Mouse (Mus musculus) neural tube, embryonic 12.5 days (tissue): ENCODE results near the gene Rcl1. TPM values are rescaled to one million over a fixed set of nuclear protein-coding genes. Genes with fewer than 3 reads are reported as not detected.
A peak's percentile ranks its signal among the peaks of the same experiment; 100 is the strongest.

ENCODE experiments used
- ATAC-seq: fragments of 200-750 bp; cut with Nextera tagmentation; 2 replicates; pipeline ENCODE4 v1.8.0; 2017; ENCODE audit warnings: low read depth, mild to moderate bottlenecking, moderate TSS enrichment, moderate library complexity; ENCODE audit not compliant: low FRiP score
- H3K27ac ChIP-seq: fragments of 300-500 bp; sonication (generic); 2 replicates; pipeline ENCODE4 v1.5.1; 2016
- H3K27me3 ChIP-seq: fragments of 300-500 bp; sonication (generic); replicated peaks from 2 replicates; pipeline ENCODE4 v1.6.1; 2016; ENCODE audit warnings: mild to moderate bottlenecking
- H3K36me3 ChIP-seq: fragments of 300-500 bp; sonication (generic); 2 replicates; pipeline ENCODE4 v1.6.1; 2016; ENCODE audit warnings: mild to moderate bottlenecking
- H3K4me1 ChIP-seq: fragments of 300-500 bp; sonication (generic); 2 replicates; pipeline ENCODE4 v1.6.1; 2016
- H3K4me2 ChIP-seq: fragments of 300-500 bp; sonication (generic); replicated peaks from 2 replicates; pipeline ENCODE4 v1.6.1; 2016; ENCODE audit warnings: mild to moderate bottlenecking
- H3K4me3 ChIP-seq: fragments of 300-500 bp; sonication (generic); 2 replicates; pipeline ENCODE4 v1.5.1; 2016
- H3K9ac ChIP-seq: fragments of 300-500 bp; sonication (generic); 2 replicates; pipeline ENCODE4 v1.6.1; 2016; ENCODE audit warnings: mild to moderate bottlenecking
- H3K9me3 ChIP-seq: fragments of 300-500 bp; sonication (generic); 2 replicates; pipeline ENCODE4 v1.6.1; 2016; ENCODE audit warnings: mild to moderate bottlenecking
- WGBS: fragments of 180-500 bp; shearing (Covaris S2); methylation state at CpG from one replicate; pipeline ENCODE4 v1.1.7; 2016; 5-methylcytosine and 5-hydroxymethylcytosine counted together
- polyA plus RNA-seq: library from polyadenylated mRNA; unstranded; fragments of >200 nt; fragmentation: Nextera tagmentation; extraction: Ambion mirVana; gene quantifications from 2 replicates; pipeline ENCODE4 v1.2.1, GENCODE M21; 2016

The Rcl1 gene
- polyA plus RNA-seq, 1 experiment from 2014 or later = 38.4 TPM

- WGBS = 77% methylated on average over 6 of the region's 6 CpGs
- no peaks in the 10 kb centered on the region for H3K9me3 ChIP-seq
- no peak overlapping the region for H3K4me2 ChIP-seq
- ATAC-seq = no peak
- H3K27ac ChIP-seq = no peak overlapping the region
- H3K27me3 ChIP-seq = no peaks in the 10 kb centered on the region
- no peak overlapping the region for H3K9ac ChIP-seq
- no peaks in the 10 kb centered on the region for H3K4me1 ChIP-seq
- no peaks in the 10 kb centered on the region for H3K36me3 ChIP-seq
- no peak overlapping the region for H3K4me3 ChIP-seq
Observed at GRCm38 (mm10) chr19:29074802-29075201, 26.4 kb upstream of the Rcl1 start.

GRCm38 (mm10) chr19:29088628-29089027 is 12.5 kb upstream of the Rcl1 start:
- Histone ChIP-seq H3K27me3 (no peaks in the 10 kb centered on the region), H3K4me3 (no peak overlapping the region), H3K4me1 (no peaks in the 10 kb centered on the region), H3K9me3 (no peaks in the 10 kb centered on the region), H3K27ac (no peak overlapping the region), H3K4me2 (no peak overlapping the region), H3K9ac (no peak overlapping the region), H3K36me3 (no peaks in the 10 kb centered on the region)
- ATAC-seq = no peak
- WGBS = 86% methylated on average over 6 of the region's 6 CpGs

GRCm38 (mm10) chr19:29092194-29092593 is 9.0 kb upstream of the Rcl1 start:
- Histone ChIP-seq H3K27me3 (no peaks in the 10 kb centered on the region), H3K4me1 (no peaks in the 10 kb centered on the region), H3K36me3 (no peaks in the 10 kb centered on the region), H3K9ac (no peak overlapping the region), H3K4me2 (no peak overlapping the region), H3K9me3 (no peaks in the 10 kb centered on the region), H3K27ac (no peak overlapping the region), H3K4me3 (no peak overlapping the region)
- no peak for ATAC-seq

- Histone ChIP-seq H3K27me3 (no peaks in the 10 kb centered on the region), H3K4me2 (no peak overlapping the region), H3K36me3 (no peaks in the 10 kb centered on the region), H3K4me1 (peaks cover 12% of the 10 kb centered on the region), H3K4me3 (no peak overlapping the region), H3K9ac (no peak overlapping the region), H3K9me3 (no peaks in the 10 kb centered on the region), H3K27ac (no peak overlapping the region)
- no peak for ATAC-seq
- WGBS = 79% methylated on average over 5 of the region's 5 CpGs
Observed at GRCm38 (mm10) chr19:29099106-29099505, 2.1 kb upstream of the Rcl1 start.

- WGBS = 90% methylated on average over 4 of the region's 4 CpGs
- H3K27ac ChIP-seq = no peak overlapping the region
- no peaks in the 10 kb centered on the region for H3K9me3 ChIP-seq
- no peak overlapping the region for H3K4me3 ChIP-seq
- no peak overlapping the region for H3K4me2 ChIP-seq
- no peak overlapping the region for H3K9ac ChIP-seq
- no peaks in the 10 kb centered on the region for H3K27me3 ChIP-seq
- H3K36me3 ChIP-seq = no peaks in the 10 kb centered on the region
- no peak for ATAC-seq
- peaks cover 12% of the 10 kb centered on the region for H3K4me1 ChIP-seq
Observed at GRCm38 (mm10) chr19:29099596-29099995, 1.6 kb upstream of the Rcl1 start.

- H3K27me3 ChIP-seq = no peaks in the 10 kb centered on the region
- peaks cover 12% of the 10 kb centered on the region for H3K4me1 ChIP-seq
- H3K4me2 ChIP-seq = peak overlapping the region; percentile 88
- H3K9me3 ChIP-seq = no peaks in the 10 kb centered on the region
- no peaks in the 10 kb centered on the region for H3K36me3 ChIP-seq
- WGBS = 17% methylated on average over 8 of the region's 8 CpGs
- peak overlapping the region; percentile 65; the same call in 1 of the 2 replicates for H3K9ac ChIP-seq
- no peak for ATAC-seq
- H3K4me3 ChIP-seq = peak overlapping the region; percentile 83
- H3K27ac ChIP-seq = no peak overlapping the region
Observed at GRCm38 (mm10) chr19:29100261-29100660, 914 bp upstream of the Rcl1 start.

- Histone ChIP-seq H3K9ac (peak overlapping the region; percentile 73), H3K27me3 (no peaks in the 10 kb centered on the region), H3K4me1 (peaks cover 12% of the 10 kb centered on the region), H3K9me3 (no peaks in the 10 kb centered on the region), H3K36me3 (no peaks in the 10 kb centered on the region), H3K4me2 (peak overlapping the region; percentile 88), H3K27ac (no peak overlapping the region), H3K4me3 (peak overlapping the region; percentile 83)
- under 1% methylated on average over 27 of the region's 27 CpGs for WGBS
- peak; percentile 59 for ATAC-seq
Observed at GRCm38 (mm10) chr19:29101591-29101990, 416 bp downstream of the Rcl1 start.

GRCm38 (mm10) chr19:29102098-29102497 is 923 bp downstream of the Rcl1 start:
- Histone ChIP-seq H3K4me3 (peak overlapping the region; percentile 83), H3K36me3 (no peaks in the 10 kb centered on the region), H3K27me3 (no peaks in the 10 kb centered on the region), H3K4me1 (peaks cover 12% of the 10 kb centered on the region), H3K4me2 (peak overlapping the region; percentile 88), H3K9me3 (no peaks in the 10 kb centered on the region), H3K27ac (no peak overlapping the region), H3K9ac (peak overlapping the region; percentile 73; the same call in 1 of the 2 replicates)
- ATAC-seq = no peak
- 13% methylated on average over 13 of the region's 13 CpGs for WGBS

- no peak overlapping the region for H3K27ac ChIP-seq
- H3K4me2 ChIP-seq = no peak overlapping the region
- no peaks in the 10 kb centered on the region for H3K9me3 ChIP-seq
- 94% methylated on average over 4 of the region's 4 CpGs for WGBS
- H3K36me3 ChIP-seq = no peaks in the 10 kb centered on the region
- H3K4me1 ChIP-seq = peaks cover 5% of the 10 kb centered on the region
- ATAC-seq = no peak
- H3K9ac ChIP-seq = no peak overlapping the region
- no peak overlapping the region for H3K4me3 ChIP-seq
- no peaks in the 10 kb centered on the region for H3K27me3 ChIP-seq
Observed at GRCm38 (mm10) chr19:29105816-29106215, 4.6 kb downstream of the Rcl1 start.

GRCm38 (mm10) chr19:29106261-29106660 is 5.1 kb downstream of the Rcl1 start:
- Histone ChIP-seq H3K27ac (no peak overlapping the region), H3K9me3 (no peaks in the 10 kb centered on the region), H3K4me3 (no peak overlapping the region), H3K9ac (no peak overlapping the region), H3K4me1 (peaks cover 5% of the 10 kb centered on the region), H3K4me2 (no peak overlapping the region), H3K27me3 (no peaks in the 10 kb centered on the region), H3K36me3 (no peaks in the 10 kb centered on the region)
- no peak for ATAC-seq
- WGBS = 93% methylated on average over 5 of the region's 5 CpGs

- no peaks in the 10 kb centered on the region for H3K27me3 ChIP-seq
- no peak overlapping the region for H3K27ac ChIP-seq
- H3K9ac ChIP-seq = no peak overlapping the region
- H3K9me3 ChIP-seq = no peaks in the 10 kb centered on the region
- H3K4me2 ChIP-seq = no peak overlapping the region
- ATAC-seq = no peak
- 79% methylated on average over 8 of the region's 8 CpGs for WGBS
- H3K4me1 ChIP-seq = 0 out of 2 replicates have a peak, but pooled peaks cover 4% of the 10 kb centered on the region
- no peaks in the 10 kb centered on the region; the same call in 1 of the 2 replicates for H3K36me3 ChIP-seq
- no peak overlapping the region for H3K4me3 ChIP-seq
Observed at GRCm38 (mm10) chr19:29112662-29113061, 11.5 kb downstream of the Rcl1 start.

- Histone ChIP-seq H3K4me2 (no peak overlapping the region), H3K4me3 (no peak overlapping the region), H3K4me1 (0 out of 2 replicates have a peak, but pooled peaks cover 4% of the 10 kb centered on the region), H3K9me3 (no peaks in the 10 kb centered on the region), H3K27ac (no peak overlapping the region), H3K9ac (no peak overlapping the region), H3K27me3 (no peaks in the 10 kb centered on the region), H3K36me3 (peaks cover 7% of the 10 kb centered on the region; the same call in 1 of the 2 replicates)
- no peak for ATAC-seq
- WGBS = 96% methylated on average over 10 of the region's 10 CpGs
Observed at GRCm38 (mm10) chr19:29113746-29114649, 12.8 kb downstream of the Rcl1 start.

- Histone ChIP-seq H3K9ac (no peak overlapping the region), H3K27ac (no peak overlapping the region), H3K4me1 (0 out of 2 replicates have a peak, but pooled peaks cover 4% of the 10 kb centered on the region), H3K4me3 (no peak overlapping the region), H3K9me3 (no peaks in the 10 kb centered on the region), H3K36me3 (peaks cover 19% of the 10 kb centered on the region), H3K4me2 (no peak overlapping the region), H3K27me3 (no peaks in the 10 kb centered on the region)
- ATAC-seq = no peak
- 78% methylated on average over 6 of the region's 6 CpGs for WGBS
Observed at GRCm38 (mm10) chr19:29116796-29117195, 15.6 kb downstream of the Rcl1 start.
